Mouse (Mus musculus): ENCODE measurements around the gene Smg6. TPM values are rescaled to one million over a fixed set of nuclear protein-coding genes. Genes with fewer than 3 reads are reported as not detected.

The Smg6 gene
- total RNA-seq, 1 experiment: 19.9 TPM

- TF ChIP-seq CHD2 (IDR thresholded peaks at IDR 0.05; ENCODE audit: low read depth, low read length): no peak
- no peak for TF ChIP-seq ZC3H11A (IDR thresholded peaks at IDR 0.05; ENCODE audit: borderline replicate concordance, low read depth, low read length)
- TF ChIP-seq HCFC1 (IDR thresholded peaks at IDR 0.05; ENCODE audit: borderline replicate concordance, insufficient read depth, low read length): no peak
- no peak for TF ChIP-seq ZNF384 (IDR thresholded peaks at IDR 0.05; ENCODE audit: low read depth, low read length)
- TF ChIP-seq MAFK (IDR thresholded peaks at IDR 0.05; ENCODE audit: insufficient read depth, low read depth, low read length): no peak
- no peaks in the 10 kb centered on the region for H3K9me3 ChIP-seq (ENCODE audit: control insufficient read depth, insufficient read depth, low read depth, low read length)
- no peak overlapping the region; the same call in 1 of the 2 replicates for H3K27ac ChIP-seq (ENCODE audit: insufficient read depth, low read depth, low read length, poor library complexity, severe bottlenecking)
- 0 out of 4 replicates have a peak, but pooled peaks cover 0 to 4% of the 10 kb centered on the region in 2 experiments for H3K4me1 ChIP-seq (ENCODE audit: control insufficient read depth in 2 of 2, insufficient read depth in 2 of 2, low read length in 2 of 2, poor library complexity in 1 of 2)
- H3K36me3 ChIP-seq (ENCODE audit: control insufficient read depth, insufficient read depth, low read length, poor library complexity, severe bottlenecking): peaks cover 31% of the 10 kb centered on the region
- DNase-seq (ENCODE audit: low read depth, low spot score): no peak
- in situ Hi-C loops (cut with MboI; ENCODE audit: low sequenced_read_pairs in 2 of 2, unreplicated experiment in 2 of 2): no loop called here
- H3K4me3 ChIP-seq (ENCODE audit: insufficient read depth in 1 of 2, low read depth in 1 of 2, low read length in 2 of 2, poor library complexity in 1 of 2, severe bottlenecking in 1 of 2): no peak overlapping the region
- H3K9ac ChIP-seq (ENCODE audit: insufficient read depth, low read depth, low read length, poor library complexity, severe bottlenecking): no peak overlapping the region
These were observed 259.4 kb downstream of the Smg6 start for GRCm38 (mm10) chr11:75184986-75185385.

GRCm38 (mm10) chr11:75189713-75190370 lies 264.2 kb downstream of the Smg6 start:
- Histone ChIP-seq H3K36me3 (ENCODE audit: control insufficient read depth, insufficient read depth, low read length, poor library complexity, severe bottlenecking) (no peaks in the 10 kb centered on the region; the same call in 1 of the 2 replicates), H3K9me3 (ENCODE audit: control insufficient read depth, insufficient read depth, low read depth, low read length) (no peaks in the 10 kb centered on the region), H3K27ac (ENCODE audit: insufficient read depth, low read depth, low read length, poor library complexity, severe bottlenecking) (no peak overlapping the region), H3K4me3 (ENCODE audit: insufficient read depth in 1 of 2, low read depth in 1 of 2, low read length in 2 of 2, poor library complexity in 1 of 2, severe bottlenecking in 1 of 2) (peak overlapping the region; percentile 95 to 99), H3K9ac (ENCODE audit: insufficient read depth, low read depth, low read length, poor library complexity, severe bottlenecking) (peak overlapping the region; percentile 90), H3K4me1 (ENCODE audit: control insufficient read depth in 2 of 2, insufficient read depth in 2 of 2, low read length in 2 of 2, poor library complexity in 1 of 2) (peaks cover 0 to 7% of the 10 kb centered on the region in 2 experiments; a peak in 1 of 4 replicates)
- TF ChIP-seq HCFC1 (IDR thresholded peaks at IDR 0.05; ENCODE audit: borderline replicate concordance, insufficient read depth, low read length) (no peak), ZNF384 (IDR thresholded peaks at IDR 0.05; ENCODE audit: low read depth, low read length) (no peak), MAFK (IDR thresholded peaks at IDR 0.05; ENCODE audit: insufficient read depth, low read depth, low read length) (no peak), ZC3H11A (IDR thresholded peaks at IDR 0.05; ENCODE audit: borderline replicate concordance, low read depth, low read length) (no peak), CHD2 (IDR thresholded peaks at IDR 0.05; ENCODE audit: low read depth, low read length) (no peak)
- in situ Hi-C loops (cut with MboI; ENCODE audit: low sequenced_read_pairs in 2 of 2, unreplicated experiment in 2 of 2): loop anchor here (5.0 kb wide), 1 partner anchor 102 kb away; no protein-coding TSS in a partner anchor
- no peak for DNase-seq (ENCODE audit: low read depth, low spot score)

GRCm38 (mm10) chr11:75190371-75190724 lies 264.7 kb downstream of the Smg6 start:
- Histone ChIP-seq H3K4me1 (ENCODE audit: control insufficient read depth in 2 of 2, insufficient read depth in 2 of 2, low read length in 2 of 2, poor library complexity in 1 of 2) (peaks cover 0 to 7% of the 10 kb centered on the region in 2 experiments; a peak in 1 of 4 replicates), H3K9ac (ENCODE audit: insufficient read depth, low read depth, low read length, poor library complexity, severe bottlenecking) (peak overlapping the region; percentile 90), H3K9me3 (ENCODE audit: control insufficient read depth, insufficient read depth, low read depth, low read length) (no peaks in the 10 kb centered on the region), H3K4me3 (ENCODE audit: insufficient read depth in 1 of 2, low read depth in 1 of 2, low read length in 2 of 2, poor library complexity in 1 of 2, severe bottlenecking in 1 of 2) (peak overlapping the region; percentile 95 to 99), H3K36me3 (ENCODE audit: control insufficient read depth, insufficient read depth, low read length, poor library complexity, severe bottlenecking) (no peaks in the 10 kb centered on the region; the same call in 1 of the 2 replicates), H3K27ac (ENCODE audit: insufficient read depth, low read depth, low read length, poor library complexity, severe bottlenecking) (no peak overlapping the region)
- TF ChIP-seq ZC3H11A (IDR thresholded peaks at IDR 0.05; ENCODE audit: borderline replicate concordance, low read depth, low read length) (0 out of 2 replicates have a peak, but pooled peaks have one; percentile 3), CHD2 (IDR thresholded peaks at IDR 0.05; ENCODE audit: low read depth, low read length) (no peak), MAFK (IDR thresholded peaks at IDR 0.05; ENCODE audit: insufficient read depth, low read depth, low read length) (no peak), ZNF384 (IDR thresholded peaks at IDR 0.05; ENCODE audit: low read depth, low read length) (no peak), HCFC1 (IDR thresholded peaks at IDR 0.05; ENCODE audit: borderline replicate concordance, insufficient read depth, low read length) (peak; percentile 88)
- DNase-seq (ENCODE audit: low read depth, low spot score): peak; percentile 87
- in situ Hi-C loops (cut with MboI; ENCODE audit: low sequenced_read_pairs in 2 of 2, unreplicated experiment in 2 of 2): loop anchor here (5.0 kb wide), 1 partner anchor 102 kb away; no protein-coding TSS in a partner anchor

- no peaks in the 10 kb centered on the region for H3K9me3 ChIP-seq (ENCODE audit: control insufficient read depth, insufficient read depth, low read depth, low read length)
- peak within 1 kb of the TSS; percentile 90 for H3K9ac ChIP-seq (ENCODE audit: insufficient read depth, low read depth, low read length, poor library complexity, severe bottlenecking)
- H3K36me3 ChIP-seq (ENCODE audit: control insufficient read depth, insufficient read depth, low read length, poor library complexity, severe bottlenecking): no peaks in the 10 kb centered on the region; the same call in 1 of the 2 replicates
- H3K27ac ChIP-seq (ENCODE audit: insufficient read depth, low read depth, low read length, poor library complexity, severe bottlenecking): no peak within 1 kb of the TSS
- TF ChIP-seq HCFC1 (IDR thresholded peaks at IDR 0.05; ENCODE audit: borderline replicate concordance, insufficient read depth, low read length): no peak
- TF ChIP-seq ZC3H11A (IDR thresholded peaks at IDR 0.05; ENCODE audit: borderline replicate concordance, low read depth, low read length): no peak
- TF ChIP-seq CHD2 (IDR thresholded peaks at IDR 0.05; ENCODE audit: low read depth, low read length): no peak
- no peak for TF ChIP-seq ZNF384 (IDR thresholded peaks at IDR 0.05; ENCODE audit: low read depth, low read length)
- TF ChIP-seq MAFK (IDR thresholded peaks at IDR 0.05; ENCODE audit: insufficient read depth, low read depth, low read length): no peak
- in situ Hi-C loops (cut with MboI; ENCODE audit: low sequenced_read_pairs in 2 of 2, unreplicated experiment in 2 of 2): loop anchor here (5.0 kb wide), 1 partner anchor 101 kb away; no protein-coding TSS in a partner anchor
- DNase-seq (ENCODE audit: low read depth, low spot score): no peak
- peaks cover 0 to 13% of the 10 kb centered on the region in 2 experiments; a peak in 1 of 4 replicates for H3K4me1 ChIP-seq (ENCODE audit: control insufficient read depth in 2 of 2, insufficient read depth in 2 of 2, low read length in 2 of 2, poor library complexity in 1 of 2)
- peak within 1 kb of the TSS; percentile 95 to 99 for H3K4me3 ChIP-seq (ENCODE audit: insufficient read depth in 1 of 2, low read depth in 1 of 2, low read length in 2 of 2, poor library complexity in 1 of 2, severe bottlenecking in 1 of 2)
These were observed 265.4 kb downstream of the Smg6 start, which contains the start of gene Dph1 for GRCm38 (mm10) chr11:75190905-75191441. Gene Dph1, minus strand, starts transcription at chr11:75191241.
